Mouse (Mus musculus) myocyte (in vitro differentiated cells): ENCODE results near the gene Ubox5.

Source experiments
- E2F4 ChIP-seq: IDR thresholded peaks from one replicate; pipeline ENCODE4 v1.6.1; 2011; ENCODE audit warnings: mild to moderate bottlenecking, control low read depth, moderate library complexity; ENCODE audit not compliant: insufficient read depth
- MAX ChIP-seq: IDR thresholded peaks from one replicate; pipeline ENCODE4 v1.6.1; 2011; ENCODE audit warnings: low read depth, mild to moderate bottlenecking, control low read depth
- MYOD1 ChIP-seq, 3 experiments: IDR thresholded peaks; one replicate each; pipeline ENCODE4 v1.6.1; 2011; ENCODE audit warnings: control low read depth in 2 of 3, low read depth in 2 of 3, mild to moderate bottlenecking in 2 of 3, moderate library complexity in 1 of 3; ENCODE audit not compliant: insufficient read length in 2 of 3, control insufficient read depth in 1 of 3
- POLR2A ChIP-seq: IDR thresholded peaks from one replicate; pipeline ENCODE4 v1.6.1; 2011; ENCODE audit warnings: low read depth, mild to moderate bottlenecking, control low read depth, moderate library complexity; ENCODE audit not compliant: insufficient read length
- USF1 ChIP-seq: IDR thresholded peaks from one replicate; pipeline ENCODE4 v1.6.1; 2011; ENCODE audit warnings: low read depth, mild to moderate bottlenecking, control low read depth, moderate library complexity

DNA sequence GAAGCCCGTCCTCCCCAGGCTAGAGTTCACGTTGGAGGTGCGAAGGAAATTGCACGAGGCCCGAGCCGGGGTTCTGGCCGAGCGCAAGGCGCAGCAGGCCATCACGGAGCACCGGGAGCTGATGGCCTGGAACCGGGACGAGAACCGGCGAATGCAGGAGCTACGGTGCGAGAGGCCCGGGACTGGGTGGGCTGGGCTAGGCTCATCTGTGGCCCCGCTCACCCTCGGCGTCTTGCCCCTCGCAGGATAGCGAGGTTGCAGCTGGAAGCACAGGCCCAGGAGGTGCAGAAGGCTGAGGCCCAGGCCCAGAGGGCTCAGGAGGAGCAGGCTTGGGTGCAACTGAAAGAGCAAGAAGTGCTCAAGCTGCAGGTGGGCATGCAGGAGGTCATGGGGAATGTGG is 65.8 kb downstream of the Ubox5 start:
- TF ChIP-seq E2F4: no peak
- TF ChIP-seq MYOD1 (IDR thresholded peaks at IDR 0.05; ENCODE audit: control insufficient read depth in 1 of 3, insufficient read length in 2 of 3, low read depth in 2 of 3): no peak
- no peak for TF ChIP-seq POLR2A
- TF ChIP-seq USF1: no peak
- TF ChIP-seq MAX: no peak
